Mouse (Mus musculus): Measurements from ENCODE around the gene Lhx3.

Lhx3 gene

DNA sequence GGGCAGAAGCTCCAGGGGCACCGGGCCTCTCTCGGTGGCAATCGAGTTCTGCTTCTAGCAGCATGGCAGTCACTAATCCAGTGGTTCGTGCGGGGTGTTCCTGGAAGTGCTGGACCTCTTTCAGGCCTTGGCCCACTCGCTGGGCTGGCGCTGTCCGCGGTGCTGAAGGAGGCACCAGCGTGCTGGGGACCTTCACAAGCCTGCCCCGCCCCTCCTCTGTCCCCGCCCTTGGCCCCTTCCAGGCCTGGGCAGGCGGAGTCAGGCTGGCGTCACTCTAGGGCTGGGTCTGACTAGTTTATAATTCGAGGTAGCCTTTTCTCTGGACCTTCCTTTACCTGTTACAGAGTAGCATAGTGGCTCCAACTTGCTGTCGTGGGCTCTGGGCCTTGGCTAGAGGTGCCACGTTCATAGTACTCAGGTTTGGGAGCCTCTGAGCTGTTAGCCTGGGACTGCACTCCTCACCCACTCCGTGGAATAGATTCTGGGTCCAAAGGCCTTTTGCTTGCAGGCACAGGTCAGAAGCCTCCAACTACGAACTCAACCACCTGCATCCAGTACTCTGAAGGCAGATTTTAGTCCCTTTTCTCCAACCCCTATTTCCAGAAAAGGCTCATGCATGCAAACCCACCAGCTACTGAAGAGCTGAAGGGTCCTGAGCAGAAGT, at the start of gene Lhx3:
Lhx3 (minus strand) TSS at position 164 of the 664 bp plus-strand sequence.
- DNase-seq (ENCODE audit: low spot score): peak; percentile 92

DNA sequence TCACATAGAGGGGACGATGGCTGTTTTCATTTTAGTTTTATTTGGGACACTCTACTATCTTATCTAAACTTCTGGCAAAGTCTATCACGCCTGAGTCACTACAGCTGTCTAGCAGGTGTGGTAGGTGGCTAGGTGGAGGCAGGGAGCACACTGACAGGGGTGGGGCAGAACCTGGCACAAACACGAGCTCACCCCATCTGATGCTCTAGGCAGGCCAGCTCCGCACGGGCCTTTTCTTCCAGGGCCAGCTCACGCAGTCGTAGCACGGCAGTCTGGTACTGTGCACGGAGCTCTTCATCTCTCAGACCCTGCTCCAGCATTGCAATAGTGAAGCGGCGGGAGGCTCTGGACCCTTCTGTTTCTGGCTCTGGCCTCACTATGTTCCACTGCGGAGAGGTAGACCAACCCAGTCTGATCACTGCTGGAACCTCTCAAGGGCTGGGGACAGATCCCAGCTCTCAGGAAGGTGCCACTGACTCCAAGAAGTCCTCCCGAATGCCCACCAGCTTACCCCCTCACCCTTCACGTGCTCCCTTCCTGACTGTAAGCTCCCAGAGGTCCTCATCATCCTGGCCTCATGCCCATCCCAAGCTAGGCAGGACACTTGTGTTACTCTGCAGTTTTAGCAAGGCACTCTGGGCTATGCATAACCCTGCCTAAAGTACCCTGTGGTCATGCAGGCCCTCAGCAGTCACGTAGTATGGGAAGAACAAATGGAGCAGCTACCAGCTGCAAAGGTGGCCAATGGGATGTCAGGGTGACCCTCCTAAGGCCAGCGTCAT, 49.4 kb upstream of the Lhx3 start:
- no peak for DNase-seq (ENCODE audit: low spot score)

DNA sequence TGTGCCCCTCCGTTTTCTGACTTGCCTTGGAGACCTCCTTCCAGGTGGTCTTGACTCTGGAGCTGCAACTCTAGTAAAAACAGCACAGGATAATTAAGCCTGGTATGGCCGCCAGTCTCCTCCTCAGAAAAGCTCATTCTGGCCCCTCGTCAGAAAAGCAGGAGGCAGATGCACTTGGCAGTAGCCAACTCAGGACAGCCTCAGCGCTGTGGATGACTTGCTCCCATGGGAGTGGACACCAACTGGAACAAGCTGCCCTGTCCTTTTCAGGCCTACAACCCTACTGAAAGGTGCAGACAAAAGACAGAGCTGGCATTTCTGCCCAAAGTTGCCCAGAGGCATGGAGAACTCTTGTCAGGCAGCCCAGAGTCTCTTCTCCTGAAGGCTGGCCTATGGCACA, 46.7 kb upstream of the Lhx3 start:
- DNase-seq (ENCODE audit: low spot score): no peak

DNA sequence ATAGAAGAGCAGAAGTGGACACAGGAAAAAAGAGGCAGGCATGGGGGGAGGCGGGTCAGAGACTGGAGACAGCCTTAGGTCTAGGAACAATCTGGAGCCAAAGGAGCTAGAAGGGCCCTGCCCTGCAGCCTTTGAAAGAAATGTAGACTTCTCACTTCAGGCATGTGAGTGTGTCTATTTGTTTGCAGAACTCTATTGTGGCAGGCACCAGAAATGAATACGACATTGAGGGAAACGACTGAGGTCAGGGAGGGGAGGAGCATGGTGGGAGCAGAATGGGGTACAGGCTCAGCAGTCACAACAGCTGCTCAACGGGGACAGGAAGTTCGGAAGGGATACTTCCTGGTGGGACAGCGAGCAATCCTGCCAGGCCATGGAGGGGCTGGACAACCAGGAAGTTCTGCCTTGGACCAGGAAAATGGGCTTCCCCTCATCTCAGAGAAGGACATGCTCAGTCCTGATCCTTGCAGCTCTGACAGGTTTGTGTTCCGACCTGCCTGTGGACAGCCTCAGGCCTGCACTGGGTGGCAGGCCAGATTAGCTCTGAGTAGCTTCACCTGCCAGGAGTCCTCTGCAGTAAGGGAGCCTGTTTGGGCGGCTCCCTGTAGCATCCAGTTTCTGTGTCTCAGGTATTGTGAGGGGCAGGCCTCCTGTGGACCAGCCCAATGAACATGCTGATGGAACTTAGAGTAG, 44.6 kb upstream of the Lhx3 start:
- no peak for DNase-seq (ENCODE audit: low spot score)

DNA sequence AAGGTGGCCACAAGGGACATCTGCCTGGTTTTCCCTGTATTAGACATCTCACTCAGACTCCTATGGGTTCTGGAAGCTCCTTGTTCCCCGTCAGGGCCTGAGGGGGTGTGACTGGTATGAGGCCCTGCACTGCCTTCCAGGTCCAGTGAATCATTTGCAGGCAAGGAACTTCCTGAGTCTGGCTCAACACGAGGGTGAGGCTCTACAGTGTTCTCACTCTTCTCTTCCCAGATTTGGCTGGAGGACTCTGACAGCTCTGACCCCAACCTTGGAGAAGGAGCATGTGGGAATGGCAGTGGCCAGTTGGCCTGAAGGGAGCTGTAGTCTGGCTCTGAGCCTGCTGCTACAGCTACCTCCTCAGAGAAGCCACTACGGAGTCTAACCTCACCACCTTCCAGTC, 39.4 kb upstream of the Lhx3 start:
- DNase-seq (ENCODE audit: low spot score): no peak

DNA sequence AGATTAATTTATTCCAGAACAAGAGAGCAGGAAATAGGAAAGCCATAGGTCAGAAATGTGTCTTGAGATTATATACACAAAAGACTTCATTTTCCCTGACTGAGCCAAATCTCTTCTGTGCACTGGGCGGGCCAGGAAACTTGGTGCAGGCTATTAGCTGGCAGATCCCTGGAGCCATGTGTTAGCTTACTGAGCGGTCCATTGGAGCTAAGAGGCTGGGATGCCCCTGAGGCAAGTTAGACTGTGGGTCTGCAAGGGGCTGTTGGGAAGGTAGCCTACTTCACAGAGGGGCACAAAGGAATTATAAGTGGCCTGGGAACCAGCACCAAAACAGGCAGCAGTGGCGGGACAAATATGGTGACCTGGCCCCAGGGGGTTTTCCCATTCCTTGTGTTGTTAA, 32.8 kb upstream of the Lhx3 start:
- DNase-seq (ENCODE audit: low spot score): no peak

DNA sequence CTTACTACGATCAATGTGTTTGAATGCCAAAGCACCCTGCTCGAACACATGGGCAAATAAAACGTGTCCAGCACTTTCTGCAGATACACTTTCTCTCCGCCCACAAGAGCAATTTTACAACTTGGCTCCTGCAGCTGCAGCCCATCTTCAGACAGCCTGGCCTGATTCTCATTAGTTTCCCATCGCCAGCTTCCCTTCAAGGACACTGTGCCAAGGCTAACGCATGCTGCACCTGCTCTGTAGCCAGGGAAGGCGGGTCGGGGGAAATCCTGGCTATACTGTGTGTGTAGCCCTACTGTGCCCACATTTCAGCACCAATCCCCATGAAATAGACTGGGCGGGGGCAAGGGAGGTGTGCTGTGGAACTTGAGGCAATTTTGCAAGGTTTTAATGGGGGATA, 32.2 kb upstream of the Lhx3 start:
- DNase-seq (ENCODE audit: low spot score): peak; percentile 18

DNA sequence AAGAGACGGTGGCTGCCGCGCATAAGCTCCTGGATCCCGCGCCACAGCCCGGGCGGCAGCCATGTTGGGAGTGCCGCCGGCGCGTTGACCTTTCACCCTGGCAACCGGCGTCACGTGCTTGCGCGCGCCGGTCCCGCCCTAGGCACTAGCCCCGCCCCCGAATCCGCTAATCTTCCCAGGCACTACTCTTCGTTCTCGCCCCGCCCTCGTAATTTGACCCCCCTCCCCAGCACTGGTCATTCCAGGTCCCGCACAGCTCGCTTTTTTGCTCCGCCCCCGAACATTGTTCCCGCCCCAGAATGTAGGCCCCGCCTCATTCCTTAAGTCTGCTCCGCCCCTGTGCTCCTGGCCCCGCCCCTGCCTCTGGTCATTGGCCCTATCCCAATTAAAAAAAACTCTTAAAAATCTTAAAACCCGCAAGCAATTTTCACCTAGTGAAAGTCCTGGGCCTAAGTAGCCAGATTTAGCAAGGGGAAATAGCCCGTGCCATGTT, 29.2 kb upstream of the Lhx3 start, which contains the start of gene Qsox2:
Qsox2 (minus strand) TSS at position 236 of the 493 bp plus-strand sequence.
- DNase-seq (ENCODE audit: low spot score): peak; percentile 94

DNA sequence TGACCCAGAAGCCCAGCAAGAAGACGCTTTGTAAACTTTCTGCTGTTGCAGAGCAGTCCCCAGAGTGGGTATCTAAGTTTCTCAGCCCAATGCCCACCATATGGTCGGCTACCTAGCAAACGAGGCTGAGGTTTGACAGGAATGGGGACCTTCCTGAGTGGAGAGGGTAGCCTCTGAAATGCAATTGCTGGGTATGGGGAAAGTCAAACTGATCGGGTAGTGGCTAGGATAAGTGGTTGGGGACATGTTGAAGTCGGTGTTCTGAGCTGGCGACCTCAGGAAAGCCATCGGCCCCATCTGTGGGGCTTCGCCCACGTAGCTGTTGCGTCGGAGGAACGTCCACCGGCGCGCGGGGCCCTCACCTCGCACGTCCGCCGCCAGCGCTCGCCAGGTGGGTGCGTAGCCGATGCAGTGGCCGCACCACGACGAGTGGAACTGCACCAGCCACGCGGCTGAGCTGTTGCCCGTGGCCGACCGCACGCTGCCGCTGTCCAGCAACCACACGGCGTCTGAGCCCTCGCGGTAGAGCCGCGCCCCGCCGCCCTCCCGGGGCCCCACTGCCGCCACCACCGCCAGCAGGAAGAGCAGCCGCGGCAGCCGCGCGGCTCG, 28.7 kb upstream of the Lhx3 start:
- DNase-seq (ENCODE audit: low spot score): no peak

DNA sequence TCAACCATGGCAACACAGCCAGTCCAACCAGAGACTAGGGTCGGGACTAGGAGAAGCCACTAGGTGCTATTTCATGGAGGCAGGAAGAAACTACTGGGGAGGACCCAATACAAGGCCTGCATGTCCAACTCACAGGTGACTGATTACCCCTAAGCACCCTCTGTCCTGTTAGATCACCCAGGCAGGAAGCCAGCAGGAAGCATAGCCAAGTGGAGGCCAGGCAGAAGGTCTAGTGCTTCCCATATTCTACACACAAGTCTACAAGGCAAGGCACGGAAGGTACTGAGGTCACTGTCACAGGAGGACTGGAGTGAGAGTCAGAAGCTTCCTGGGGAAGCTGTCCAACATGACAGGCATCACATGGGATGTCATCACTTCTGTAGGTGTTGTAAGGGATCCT, 26.7 kb upstream of the Lhx3 start:
- no peak for DNase-seq (ENCODE audit: low spot score)

DNA sequence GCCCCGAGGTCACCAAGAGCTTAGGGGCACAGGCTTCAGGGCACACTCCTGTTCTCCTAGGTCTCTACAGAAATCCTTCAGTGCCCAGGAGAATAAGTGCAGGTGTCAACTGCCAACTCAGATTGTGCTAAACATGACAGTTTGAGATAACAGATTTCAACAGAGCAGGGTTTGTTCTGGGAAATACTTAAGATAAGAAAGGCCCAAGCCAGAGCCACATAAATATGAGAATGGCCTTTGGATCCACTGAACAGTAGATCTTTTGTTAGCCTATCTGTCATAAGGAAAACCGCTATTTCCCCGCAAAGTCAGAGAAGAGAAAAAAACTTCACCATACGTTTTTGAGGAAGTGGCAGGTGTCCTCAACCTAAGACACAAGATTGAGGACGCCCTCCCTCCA, 26.2 kb upstream of the Lhx3 start:
- no peak for DNase-seq (ENCODE audit: low spot score)

DNA sequence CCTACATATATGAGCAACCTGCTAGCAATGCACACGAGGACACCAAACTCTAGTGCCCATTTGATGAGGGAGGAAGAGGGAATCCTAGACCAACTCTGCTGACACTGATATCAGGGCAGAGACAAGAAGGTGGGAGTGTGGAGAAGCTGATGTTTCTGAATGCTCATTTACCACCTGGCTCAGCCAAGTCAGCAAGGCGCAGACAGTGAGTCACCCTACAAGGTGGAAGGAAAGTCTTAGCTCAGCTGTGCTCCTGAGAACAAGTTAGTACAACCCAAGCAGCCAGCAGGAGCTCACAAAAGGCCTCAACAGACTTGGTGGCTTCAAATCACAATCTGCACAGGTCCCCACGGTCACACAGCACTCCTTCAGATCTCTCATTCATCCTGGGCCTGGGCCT, 23.3 kb upstream of the Lhx3 start:
- DNase-seq (ENCODE audit: low spot score): no peak

DNA sequence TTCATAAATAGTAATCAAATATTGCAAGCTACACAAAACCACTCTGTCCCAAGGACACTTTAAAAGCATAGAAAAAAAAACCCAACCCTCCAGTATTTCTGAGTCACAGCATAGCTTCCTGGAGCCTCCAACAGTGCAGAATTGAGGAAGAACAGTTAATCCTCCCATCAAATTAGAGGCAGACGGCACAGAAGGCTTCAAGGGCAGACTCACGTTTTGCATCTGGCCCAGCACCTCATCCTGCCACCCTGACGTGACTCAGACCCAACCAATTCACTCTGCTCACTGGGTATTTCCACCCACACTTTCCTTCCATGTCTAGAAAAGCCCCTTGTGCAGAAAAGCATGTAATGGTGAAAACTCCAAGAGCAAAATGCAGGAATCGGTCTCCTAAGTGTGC, 22.2 kb upstream of the Lhx3 start:
- DNase-seq (ENCODE audit: low spot score): no peak

DNA sequence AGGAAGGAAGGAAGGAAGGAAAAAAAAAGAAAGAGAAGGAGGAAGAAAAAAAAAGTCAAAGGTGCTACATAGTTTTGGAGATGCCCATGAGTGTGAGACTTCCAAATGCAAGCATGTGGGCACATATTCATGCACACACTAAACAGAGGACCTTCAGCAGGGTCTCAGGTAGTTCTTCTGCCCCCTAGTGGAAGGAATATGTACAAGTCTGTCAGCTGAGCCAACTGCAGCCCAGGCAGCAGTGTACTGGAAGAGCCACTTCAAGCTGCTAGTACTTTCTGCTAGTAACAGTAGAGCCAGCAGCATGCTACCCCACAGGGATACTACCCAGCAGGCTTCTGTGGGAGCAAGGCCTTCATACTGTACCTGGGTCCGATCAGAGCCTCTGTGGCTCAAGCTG, 19.7 kb upstream of the Lhx3 start:
- no peak for DNase-seq (ENCODE audit: low spot score)

DNA sequence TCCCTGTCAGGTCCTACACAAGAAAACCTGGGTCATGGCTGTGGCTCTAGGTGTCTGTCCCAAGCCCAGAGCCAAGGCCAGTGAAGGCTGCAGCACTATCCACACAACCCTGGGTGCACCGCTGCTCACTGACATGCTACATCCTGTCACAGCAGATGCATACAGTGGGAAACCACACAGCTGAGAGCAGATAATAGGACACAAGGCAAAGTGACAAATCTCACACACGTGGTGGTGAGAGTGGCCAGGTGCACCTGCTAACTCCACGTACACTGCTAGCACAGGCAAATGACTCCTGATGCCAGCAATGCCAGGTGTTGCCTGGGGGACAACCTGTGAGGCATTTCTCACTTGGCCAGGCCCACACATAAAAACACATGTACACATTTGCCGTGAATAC, 17.2 kb upstream of the Lhx3 start:
- no peak for DNase-seq (ENCODE audit: low spot score)

DNA sequence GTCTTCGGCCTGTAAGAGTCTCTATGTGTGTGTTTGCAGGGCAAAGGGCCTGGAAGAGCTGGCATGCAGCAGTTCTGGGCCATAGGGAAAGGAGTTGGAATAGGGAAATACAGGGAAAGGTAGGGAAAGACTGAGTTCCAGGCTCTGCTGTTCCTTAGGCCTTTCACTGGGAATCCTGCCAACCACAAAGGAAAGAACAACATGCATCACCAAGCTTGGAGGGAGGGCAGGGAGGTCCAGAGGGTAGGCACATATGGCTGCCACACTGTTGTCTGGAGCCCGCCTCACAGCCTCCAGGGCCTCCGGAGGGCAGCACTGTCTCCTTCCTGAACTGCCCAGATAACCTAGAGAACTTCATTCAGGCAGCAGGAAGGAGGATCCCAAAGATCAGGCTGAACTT, 15.9 kb upstream of the Lhx3 start:
- DNase-seq (ENCODE audit: low spot score): no peak

DNA sequence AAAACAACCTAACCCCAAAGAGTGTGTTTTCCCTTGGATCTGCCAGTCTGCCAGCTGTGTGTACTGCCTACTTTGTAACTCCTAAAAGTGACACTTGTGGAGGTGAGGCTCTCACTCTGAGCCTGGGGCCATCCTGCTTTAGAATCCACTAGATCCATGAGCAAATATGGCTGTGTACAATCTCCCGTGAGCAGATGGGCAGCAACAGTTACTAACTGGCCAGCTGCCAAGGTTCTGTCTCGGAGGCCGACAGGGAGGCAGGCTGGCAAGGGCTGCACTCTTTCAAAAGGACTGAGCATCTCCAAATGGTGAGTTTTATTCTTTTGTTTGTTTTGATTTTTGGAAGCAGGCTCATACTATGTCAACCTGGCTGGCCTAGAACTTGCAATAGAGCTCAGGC, 6.4 kb upstream of the Lhx3 start:
- no peak for DNase-seq (ENCODE audit: low spot score)

DNA sequence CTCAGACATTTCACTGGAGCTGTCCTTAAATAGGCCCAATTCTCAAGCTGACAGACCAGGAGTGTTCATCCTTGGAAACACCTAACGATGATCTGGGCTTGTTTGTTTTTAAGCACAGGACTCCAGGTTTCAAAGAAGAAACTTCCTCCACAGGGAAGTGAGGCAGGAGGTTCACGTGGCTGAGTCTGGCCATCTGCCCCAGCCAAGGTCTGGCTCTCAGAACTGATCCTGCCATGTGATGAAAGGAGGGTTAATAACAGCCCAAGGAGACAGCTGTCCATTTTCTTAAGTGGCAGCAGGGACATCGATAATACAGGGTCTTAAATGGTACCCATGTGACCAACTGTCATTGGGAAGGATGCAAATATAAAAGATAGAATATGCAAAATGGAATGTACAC, 1.5 kb upstream of the Lhx3 start:
- no peak for DNase-seq (ENCODE audit: low spot score)

DNA sequence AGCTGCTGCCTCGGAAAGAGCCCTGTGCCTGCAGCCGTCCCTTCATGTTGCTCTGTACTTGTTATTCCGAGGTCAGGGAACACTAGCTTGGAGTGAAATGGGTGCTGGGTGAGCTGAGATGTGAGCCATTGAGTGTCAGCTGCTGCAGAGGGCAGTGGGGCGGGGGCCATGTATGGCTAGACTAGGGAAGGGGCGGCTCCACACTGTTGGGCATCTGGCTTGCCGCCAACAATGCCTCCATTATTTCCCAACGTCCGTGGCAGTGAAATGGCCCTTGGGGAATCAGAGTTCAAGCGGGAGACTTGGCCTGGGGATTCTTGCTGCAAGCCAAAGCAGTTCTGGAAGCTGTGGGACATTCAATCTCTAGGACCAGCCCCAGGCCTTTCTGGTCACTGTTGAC, 530 bp downstream of the Lhx3 start:
- no peak for DNase-seq (ENCODE audit: low spot score)

DNA sequence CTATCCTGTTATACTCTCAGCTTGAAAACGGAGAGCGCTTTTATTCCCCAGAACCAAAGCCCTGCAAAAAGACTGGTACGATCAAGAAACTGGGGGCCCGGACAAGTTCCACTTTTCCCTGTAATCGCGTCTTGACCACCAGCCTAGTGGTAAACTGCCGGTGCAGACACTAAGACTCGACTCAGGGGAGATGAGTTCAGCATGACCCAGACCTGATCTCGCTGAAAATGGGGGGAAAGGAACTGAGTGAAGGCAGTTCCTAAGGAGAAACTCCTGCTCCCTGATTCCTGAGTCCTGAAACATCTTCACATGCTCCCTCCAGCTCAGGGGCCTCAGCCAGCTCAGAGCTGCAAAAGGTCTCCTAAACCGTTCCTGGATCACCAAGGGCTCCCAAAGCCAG, 2.3 kb downstream of the Lhx3 start:
- no peak for DNase-seq (ENCODE audit: low spot score)

DNA sequence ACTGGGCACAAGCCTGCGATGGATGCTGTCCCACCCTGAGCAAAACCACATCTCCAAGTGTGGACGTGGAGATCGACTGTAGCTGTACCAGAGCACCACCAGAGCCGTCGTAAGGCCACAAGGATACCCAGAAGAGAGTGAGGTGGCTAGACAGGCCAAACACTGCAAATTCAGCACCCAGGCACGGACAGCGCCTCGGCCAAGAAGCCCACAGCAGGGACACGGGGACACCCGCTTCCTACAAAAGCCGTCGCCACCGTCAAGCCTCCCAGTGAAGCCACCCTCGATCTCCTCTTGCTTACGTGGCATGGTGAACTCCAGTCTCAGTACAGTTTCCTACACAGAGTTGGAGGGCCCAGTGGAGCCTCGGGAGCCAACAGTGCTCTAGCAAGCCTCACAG, 3.0 kb downstream of the Lhx3 start:
- peak; percentile 62 for DNase-seq (ENCODE audit: low spot score)

DNA sequence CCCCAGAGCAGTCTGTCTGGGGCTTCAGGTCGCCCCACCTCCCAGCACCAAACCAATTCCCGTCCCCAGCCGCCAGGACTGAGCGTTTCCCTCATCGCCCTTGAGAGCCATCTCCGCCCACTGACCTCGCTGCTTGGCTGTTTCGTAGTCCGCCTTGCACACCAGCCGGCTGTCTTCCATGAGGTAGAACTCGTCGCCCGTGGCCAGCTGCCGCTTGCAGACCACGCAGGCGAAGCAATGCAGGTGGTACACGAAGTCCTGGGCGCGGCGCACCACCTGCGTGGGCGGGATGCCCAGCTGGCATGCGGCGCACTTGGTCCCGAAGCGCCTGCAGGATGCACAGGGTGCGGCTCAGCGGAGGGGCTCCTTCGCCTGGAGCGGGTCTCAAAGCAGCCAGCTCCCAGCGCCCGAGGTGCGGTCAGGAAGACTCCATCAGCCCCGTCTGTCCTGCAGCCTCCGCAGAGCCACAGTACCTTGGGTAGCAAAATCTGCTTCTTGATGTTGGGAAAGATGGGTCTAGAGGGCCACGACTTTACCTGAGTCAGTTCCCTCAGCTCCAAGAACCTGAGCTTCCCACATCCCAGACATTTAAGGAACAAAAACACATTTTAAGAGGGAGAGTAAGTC, 5.1 kb downstream of the Lhx3 start:
- DNase-seq (ENCODE audit: low spot score): peak; percentile 41

Data from ovary, postnatal 36 days (tissue).